Mouse (Mus musculus) heart, embryonic 10.5 days (tissue): Measurements from ENCODE around the gene Gm10392. TPM values are rescaled to one million over a fixed set of nuclear protein-coding genes. Genes with fewer than 3 reads are reported as not detected.
A peak's percentile ranks its signal among the peaks of the same experiment; 100 is the strongest.

Experiments used
- DNase-seq: peaks from one replicate; pipeline ENCODE4 v3.0.0-alpha.2; 2017; ENCODE audit warnings: low spot score
- H3K27ac ChIP-seq: fragments of 300-500 bp; sonication (generic); 2 replicates; pipeline ENCODE4 v1.5.1; 2016; ENCODE audit warnings: mild to moderate bottlenecking
- H3K27me3 ChIP-seq: fragments of 300-500 bp; sonication (generic); 2 replicates; pipeline ENCODE4 v1.6.1; 2016; ENCODE audit warnings: mild to moderate bottlenecking; ENCODE audit not compliant: poor library complexity, insufficient read depth, severe bottlenecking
- H3K36me3 ChIP-seq: fragments of 300-500 bp; sonication (generic); 2 replicates; pipeline ENCODE4 v1.6.1; 2016; ENCODE audit warnings: mild to moderate bottlenecking, moderate library complexity
- H3K4me1 ChIP-seq: fragments of 300-500 bp; sonication (generic); 2 replicates; pipeline ENCODE4 v1.6.1; 2016; ENCODE audit warnings: mild to moderate bottlenecking
- H3K4me3 ChIP-seq: fragments of 300-500 bp; sonication (generic); 2 replicates; pipeline ENCODE4 v1.5.1; 2016; ENCODE audit warnings: mild to moderate bottlenecking, moderate library complexity
- H3K9me3 ChIP-seq: fragments of 300-500 bp; sonication (generic); 2 replicates; pipeline ENCODE4 v1.6.1; 2016; ENCODE audit warnings: mild to moderate bottlenecking, moderate library complexity
- WGBS: fragments of 180-500 bp; shearing (Covaris S2); methylation state at CpG from one replicate; pipeline ENCODE4 v1.1.7; 2016; 5-methylcytosine and 5-hydroxymethylcytosine counted together
- polyA plus RNA-seq: library from polyadenylated mRNA; unstranded; fragments of >200 nt; fragmentation: Nextera tagmentation; extraction: Ambion mirVana; gene quantifications from 2 replicates; pipeline ENCODE4 v1.2.1, GENCODE M21; 2016

Gene Gm10392
- polyA plus RNA-seq, 1 experiment from 2014 or later = not detected

- H3K4me3 ChIP-seq = peak within 1 kb of the TSS; percentile 78
- peak; percentile 89 for DNase-seq
- H3K36me3 ChIP-seq = peaks cover 6% of the 10 kb centered on the region; the same call in 1 of the 2 replicates
- under 1% methylated on average over 72 of the region's 72 CpGs for WGBS
- H3K4me1 ChIP-seq = peaks cover 46% of the 10 kb centered on the region
- H3K27ac ChIP-seq = peak within 1 kb of the TSS; percentile 74
- H3K9me3 ChIP-seq = no peaks in the 10 kb centered on the region
- H3K27me3 ChIP-seq = peaks cover 33% of the 10 kb centered on the region
Observed at GRCm38 (mm10) chr11:77514832-77515636, 4.0 kb downstream of the Gm10392 start, which contains the start of gene Abhd15. Gene Abhd15 (plus strand): TSS chr11:77515121.

DNA sequence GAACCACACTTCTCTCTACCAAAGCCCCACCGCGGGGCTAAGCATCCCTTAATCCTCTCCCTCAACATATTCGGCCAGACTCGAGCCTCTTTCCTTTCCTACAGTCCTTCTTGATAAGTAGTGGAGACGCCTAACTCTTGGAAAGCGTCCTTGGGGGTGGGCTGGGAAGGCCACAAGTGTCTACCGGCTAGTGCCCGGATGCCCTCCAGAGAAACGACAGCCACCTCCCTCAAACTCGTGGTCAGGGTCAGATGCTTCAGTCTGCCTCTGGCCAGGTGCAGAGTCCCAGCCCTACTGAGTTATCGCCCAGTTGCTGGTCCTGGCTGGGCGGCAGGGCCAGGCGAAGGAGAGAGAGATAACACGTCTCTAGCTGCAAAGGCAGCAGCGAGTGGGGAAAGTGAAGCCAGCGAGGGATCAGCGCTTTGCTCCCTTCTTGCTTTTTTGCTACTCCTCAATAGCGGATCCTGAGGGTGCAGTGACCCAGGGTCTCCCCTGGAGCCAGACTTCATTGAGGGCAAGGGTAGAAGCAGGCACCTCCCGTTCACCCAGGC is 4.6 kb downstream of the Gm10392 start:
- H3K4me1 ChIP-seq = peaks cover 46% of the 10 kb centered on the region
- DNase-seq = peak; percentile 88
- H3K27ac ChIP-seq = peak overlapping the region; percentile 74
- WGBS = under 1% methylated on average over 19 of the region's 19 CpGs
- H3K4me3 ChIP-seq = peak overlapping the region; percentile 78
- H3K36me3 ChIP-seq = peaks cover 13% of the 10 kb centered on the region; the same call in 1 of the 2 replicates
- peaks cover 33% of the 10 kb centered on the region for H3K27me3 ChIP-seq
- H3K9me3 ChIP-seq = no peaks in the 10 kb centered on the region

DNA sequence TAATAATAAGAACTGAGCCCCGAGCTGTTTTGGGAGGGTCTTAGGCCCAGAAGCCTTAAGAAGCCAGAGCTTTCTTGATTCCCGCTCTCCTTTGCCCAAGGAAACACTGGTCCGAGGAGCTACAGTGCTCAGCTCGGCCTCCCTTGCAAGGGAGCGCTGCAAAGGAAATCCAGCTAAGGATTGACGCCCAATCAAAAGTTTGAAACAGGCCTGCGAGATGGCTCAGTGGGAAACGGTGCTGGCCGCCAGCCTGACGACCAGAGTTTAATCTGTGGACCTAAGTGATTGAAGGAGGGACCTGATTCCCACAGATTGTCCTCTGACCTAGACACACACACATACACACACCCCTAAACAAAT is 5.2 kb downstream of the Gm10392 start:
- H3K9me3 ChIP-seq = no peaks in the 10 kb centered on the region
- peak; percentile 78 for DNase-seq
- peaks cover 33% of the 10 kb centered on the region for H3K27me3 ChIP-seq
- 4% methylated on average over 10 of the region's 10 CpGs for WGBS
- peak overlapping the region; percentile 78 for H3K4me3 ChIP-seq
- peaks cover 18% of the 10 kb centered on the region for H3K36me3 ChIP-seq
- H3K4me1 ChIP-seq = peaks cover 48% of the 10 kb centered on the region
- H3K27ac ChIP-seq = peak overlapping the region; percentile 90

- Histone ChIP-seq H3K9me3 (no peaks in the 10 kb centered on the region), H3K4me1 (peaks cover 48% of the 10 kb centered on the region), H3K27ac (peak overlapping the region; percentile 90), H3K36me3 (peaks cover 22% of the 10 kb centered on the region), H3K27me3 (peaks cover 29% of the 10 kb centered on the region), H3K4me3 (peak overlapping the region; percentile 78)
- DNase-seq = peak; percentile 94
- under 1% methylated on average over 69 of the region's 84 CpGs for WGBS
Observed at GRCm38 (mm10) chr11:77512891-77513810, 5.8 kb downstream of the Gm10392 start.

DNA sequence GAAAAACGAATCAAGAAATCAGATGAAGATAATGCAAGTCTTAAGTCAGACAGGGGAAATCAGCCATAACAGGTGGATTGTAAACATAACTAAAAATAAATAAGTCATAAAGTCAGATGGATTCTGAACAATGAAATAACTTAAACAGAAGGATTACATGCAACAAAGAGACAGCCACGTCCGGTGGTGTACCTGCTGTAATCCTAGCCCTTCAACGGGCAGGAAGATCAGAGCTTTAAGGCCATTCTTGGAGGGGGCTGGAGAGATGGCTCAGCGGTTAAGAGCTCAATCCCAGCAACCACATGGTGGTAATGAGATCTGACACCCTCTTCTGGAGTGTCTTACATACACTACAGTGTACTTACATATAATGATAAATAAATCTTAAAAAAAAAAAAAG is 7.7 kb downstream of the Gm10392 start:
- no peak for DNase-seq
- H3K9me3 ChIP-seq = no peaks in the 10 kb centered on the region
- H3K36me3 ChIP-seq = peaks cover 39% of the 10 kb centered on the region
- no peak overlapping the region for H3K27ac ChIP-seq
- H3K4me1 ChIP-seq = peaks cover 47% of the 10 kb centered on the region
- H3K27me3 ChIP-seq = peaks cover 11% of the 10 kb centered on the region
- 73% methylated on average over 5 of the region's 5 CpGs for WGBS
- H3K4me3 ChIP-seq = no peak overlapping the region

GRCm38 (mm10) chr11:77508068-77509021 is 10.7 kb downstream of the Gm10392 start:
- H3K9me3 ChIP-seq = no peaks in the 10 kb centered on the region
- 15% methylated on average over 49 of the region's 49 CpGs for WGBS

GRCm38 (mm10) chr11:77507426-77507825 is 11.6 kb downstream of the Gm10392 start:
- Histone ChIP-seq H3K4me3 (no peak overlapping the region), H3K27me3 (no peaks in the 10 kb centered on the region), H3K27ac (0 out of 2 replicates have a peak overlapping the region, but pooled peaks have one; percentile 88), H3K36me3 (peaks cover 78% of the 10 kb centered on the region), H3K9me3 (no peaks in the 10 kb centered on the region), H3K4me1 (peaks cover 20% of the 10 kb centered on the region)
- DNase-seq = no peak
- WGBS = 77% methylated on average over 4 of the region's 4 CpGs

More at GRCm38 (mm10) chr11:77508068-77509021, 10.7 kb downstream of the Gm10392 start:
- Histone ChIP-seq H3K27me3 (no peaks in the 10 kb centered on the region), H3K4me1 (peaks cover 22% of the 10 kb centered on the region), H3K36me3 (peaks cover 69% of the 10 kb centered on the region), H3K27ac (peak overlapping the region; percentile 88), H3K4me3 (peak overlapping the region; percentile 57)
- peak; percentile 91 for DNase-seq

- Histone ChIP-seq H3K27ac (no peak overlapping the region), H3K27me3 (no peaks in the 10 kb centered on the region), H3K4me3 (no peak overlapping the region), H3K4me1 (peaks cover 17% of the 10 kb centered on the region), H3K9me3 (no peaks in the 10 kb centered on the region), H3K36me3 (peaks cover 83% of the 10 kb centered on the region)
- WGBS = 83% methylated on average over 6 of the region's 6 CpGs
- DNase-seq = no peak
Observed at GRCm38 (mm10) chr11:77506941-77507340, 12.1 kb downstream of the Gm10392 start.

DNA sequence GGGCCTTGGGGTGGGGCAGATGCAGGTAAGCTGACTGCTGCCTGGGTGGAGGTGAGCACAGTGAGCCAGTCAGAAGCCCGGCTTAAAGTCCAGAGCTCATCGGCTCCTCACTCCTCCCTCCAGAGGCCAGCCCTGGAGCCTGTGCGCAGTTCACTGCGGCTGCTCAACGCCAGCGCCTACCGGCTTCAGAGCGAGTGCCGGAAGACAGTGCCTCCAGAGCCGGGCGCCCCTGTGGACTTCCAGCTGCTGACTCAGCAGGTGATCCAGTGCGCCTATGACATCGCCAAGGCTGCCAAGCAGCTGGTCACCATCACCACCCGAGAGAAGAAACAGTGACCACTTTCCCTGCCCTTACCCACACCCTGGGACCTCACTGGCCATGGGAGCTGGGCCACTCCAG is 12.7 kb downstream of the Gm10392 start:
- 86% methylated on average over 14 of the region's 14 CpGs for WGBS
- H3K4me3 ChIP-seq = no peak overlapping the region

GRCm38 (mm10) chr11:77505291-77505980 is 13.6 kb downstream of the Gm10392 start:
- WGBS = 86% methylated on average over 22 of the region's 22 CpGs

More for the DNA sequence above, 12.7 kb downstream of the Gm10392 start:
- Histone ChIP-seq H3K36me3 (peaks cover 89% of the 10 kb centered on the region), H3K4me1 (peaks cover 17% of the 10 kb centered on the region), H3K27me3 (no peaks in the 10 kb centered on the region), H3K9me3 (no peaks in the 10 kb centered on the region), H3K27ac (no peak overlapping the region)
- DNase-seq = no peak

DNA sequence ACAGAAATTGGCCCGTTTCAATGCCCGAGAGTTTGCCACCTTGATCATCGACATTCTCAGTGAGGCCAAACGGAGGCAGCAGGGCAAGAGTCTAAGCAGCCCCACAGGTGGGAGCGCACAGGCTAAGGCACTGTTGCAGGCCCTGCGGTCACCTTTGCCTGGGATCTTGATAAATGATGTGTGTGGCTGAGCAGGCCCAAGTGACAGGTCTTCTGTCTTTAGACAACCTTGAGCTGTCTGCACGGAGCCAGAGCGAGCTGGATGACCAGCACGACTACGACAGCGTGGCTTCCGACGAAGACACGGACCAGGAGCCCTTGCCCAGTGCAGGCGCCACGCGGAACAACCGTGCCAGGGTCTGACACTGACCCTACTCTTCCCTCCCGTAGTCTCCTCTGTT is 14.6 kb downstream of the Gm10392 start:
- Histone ChIP-seq H3K9me3 (no peaks in the 10 kb centered on the region), H3K36me3 (peaks cover 95% of the 10 kb centered on the region)

More at GRCm38 (mm10) chr11:77505291-77505980, 13.6 kb downstream of the Gm10392 start:
- no peak overlapping the region for H3K4me3 ChIP-seq
- peaks cover 25% of the 10 kb centered on the region for H3K4me1 ChIP-seq
- no peaks in the 10 kb centered on the region for H3K27me3 ChIP-seq
- H3K36me3 ChIP-seq = peaks cover 93% of the 10 kb centered on the region
- H3K9me3 ChIP-seq = no peaks in the 10 kb centered on the region
- DNase-seq = no peak
- no peak overlapping the region for H3K27ac ChIP-seq

More for the DNA sequence above, 14.6 kb downstream of the Gm10392 start:
- no peaks in the 10 kb centered on the region for H3K27me3 ChIP-seq
- no peak overlapping the region for H3K27ac ChIP-seq
- H3K4me3 ChIP-seq = no peak overlapping the region
- no peak for DNase-seq
- peaks cover 30% of the 10 kb centered on the region for H3K4me1 ChIP-seq
- 95% methylated on average over 19 of the region's 19 CpGs for WGBS
